Mouse (Mus musculus) heart, embryonic 16.5 days (tissue): ENCODE data around the gene 4930402F06Rik. TPM values are rescaled to one million over a fixed set of nuclear protein-coding genes. Genes with fewer than 3 reads are reported as not detected.
A peak's percentile ranks its signal among the peaks of the same experiment; 100 is the strongest.

Experiments used
- ATAC-seq: fragments of 200-750 bp; cut with Nextera tagmentation; replicated peaks from 2 replicates; pipeline ENCODE4 v1.8.0; 2017; ENCODE audit warnings: moderate number of reproducible peaks; ENCODE audit not compliant: insufficient read depth, low FRiP score; ENCODE audit errors: extremely low read depth
- H3K27ac ChIP-seq: fragments of 300-500 bp; sonication (generic); 2 replicates; pipeline ENCODE4 v1.5.1; 2014; ENCODE audit warnings: mild to moderate bottlenecking, low read length, control low read depth, moderate library complexity
- H3K27me3 ChIP-seq: fragments of 300-500 bp; sonication (generic); 2 replicates; pipeline ENCODE4 v1.6.1; 2014; ENCODE audit warnings: low read length, mixed read lengths; ENCODE audit not compliant: control insufficient read depth, insufficient read depth
- H3K36me3 ChIP-seq: fragments of 300-500 bp; sonication (generic); 2 replicates; pipeline ENCODE4 v1.6.1; 2014; ENCODE audit not compliant: control insufficient read depth, insufficient read depth
- H3K4me1 ChIP-seq: fragments of 300-500 bp; sonication (generic); 2 replicates; pipeline ENCODE4 v1.6.1; 2014; ENCODE audit warnings: low read length, mixed read lengths; ENCODE audit not compliant: control insufficient read depth, insufficient read depth
- H3K4me2 ChIP-seq: fragments of 300-500 bp; sonication (generic); 2 replicates; pipeline ENCODE4 v1.6.1; 2014; ENCODE audit warnings: low read depth, mild to moderate bottlenecking, control low read depth, low read length
- H3K4me3 ChIP-seq: fragments of 300-500 bp; sonication (generic); 2 replicates; pipeline ENCODE4 v1.5.1; 2014; ENCODE audit warnings: mild to moderate bottlenecking, control low read depth, low read length
- H3K9ac ChIP-seq: fragments of 300-500 bp; sonication (generic); 2 replicates; pipeline ENCODE4 v1.6.1; 2014; ENCODE audit warnings: low read length, control low read depth
- H3K9me3 ChIP-seq: fragments of 300-500 bp; sonication (generic); replicated peaks from 2 replicates; pipeline ENCODE4 v1.6.1; 2016; ENCODE audit warnings: low read length; ENCODE audit not compliant: control insufficient read depth
- WGBS: fragments of 180-500 bp; shearing (Covaris S2); extraction: QIAGEN DNeasy Blood & Tissue Kit; methylation state at CpG from one replicate; pipeline ENCODE4 v1.1.7; 2014; 5-methylcytosine and 5-hydroxymethylcytosine counted together
- polyA plus RNA-seq: library from polyadenylated mRNA; unstranded; fragments of >200 nt; fragmentation: Nextera tagmentation; extraction: Ambion mirVana; gene quantifications from 2 replicates; pipeline ENCODE4 v1.2.1, GENCODE M21; 2015

Gene 4930402F06Rik
- polyA plus RNA-seq, 1 experiment from 2014 or later = not detected

- H3K9me3 ChIP-seq = no peaks in the 10 kb centered on the region
- H3K9ac ChIP-seq = no peak overlapping the region
- ATAC-seq = no peak
- no peak overlapping the region for H3K4me3 ChIP-seq
- H3K27ac ChIP-seq = no peak overlapping the region
- WGBS = 67% methylated on average over 6 of the region's 6 CpGs
- no peaks in the 10 kb centered on the region for H3K27me3 ChIP-seq
- H3K4me2 ChIP-seq = no peak overlapping the region
- H3K36me3 ChIP-seq = no peaks in the 10 kb centered on the region
- H3K4me1 ChIP-seq = peaks cover 15% of the 10 kb centered on the region
These were observed 58.3 kb downstream of the 4930402F06Rik start for GRCm38 (mm10) chr2:35338707-35339106.

DNA sequence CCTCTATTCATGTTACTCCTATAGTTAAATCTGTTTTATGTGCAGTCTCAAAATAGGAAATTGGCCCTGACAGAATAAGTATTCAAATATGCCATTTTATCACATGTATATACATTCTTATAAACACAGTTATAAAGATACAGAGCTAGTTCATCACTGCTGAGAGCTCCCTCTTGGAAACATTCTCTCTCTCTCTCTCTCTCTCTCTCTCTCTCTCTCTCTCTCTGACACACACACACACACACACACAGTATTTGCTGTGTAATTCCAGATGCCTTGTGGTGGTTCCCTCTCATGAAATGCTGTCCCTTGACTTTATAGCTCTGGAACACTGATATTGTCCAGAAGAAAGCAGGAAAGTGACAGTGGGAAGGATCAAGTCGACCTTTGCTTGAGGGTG lies 58.9 kb downstream of the 4930402F06Rik start:
- no peak for ATAC-seq
- Histone ChIP-seq H3K36me3 (no peaks in the 10 kb centered on the region), H3K9me3 (no peaks in the 10 kb centered on the region), H3K9ac (no peak overlapping the region), H3K4me1 (peaks cover 15% of the 10 kb centered on the region), H3K27me3 (no peaks in the 10 kb centered on the region), H3K27ac (peak overlapping the region; percentile 53; the same call in 1 of the 2 replicates), H3K4me3 (no peak overlapping the region), H3K4me2 (no peak overlapping the region)
- 74% methylated on average over 1 of the region's 1 CpGs for WGBS

DNA sequence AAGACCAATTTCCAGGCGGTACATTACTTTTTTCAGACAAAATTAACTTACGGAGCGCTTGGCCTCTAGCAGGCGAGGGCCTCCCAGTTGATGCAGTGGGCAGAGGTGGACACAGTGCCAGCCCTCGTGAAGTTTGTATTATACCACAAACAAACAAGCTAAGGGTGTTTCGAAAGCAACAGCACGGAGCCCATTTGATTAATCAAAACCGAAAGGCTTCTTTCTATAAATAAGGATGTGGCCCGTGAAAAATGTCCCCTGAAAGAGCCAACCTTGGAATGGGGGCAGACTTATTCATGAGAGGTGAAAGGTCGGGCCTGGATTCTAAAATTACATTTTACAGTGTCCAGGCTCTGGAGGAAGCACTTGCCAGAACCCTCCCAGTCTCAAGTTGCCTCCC lies 59.6 kb downstream of the 4930402F06Rik start:
- peak overlapping the region; percentile 77 for H3K27ac ChIP-seq
- peaks cover 15% of the 10 kb centered on the region for H3K4me1 ChIP-seq
- no peaks in the 10 kb centered on the region for H3K36me3 ChIP-seq
- peak overlapping the region; percentile 74 for H3K4me3 ChIP-seq
- H3K9ac ChIP-seq = peak overlapping the region; percentile 56
- 56% methylated on average over 10 of the region's 10 CpGs for WGBS
- peak overlapping the region; percentile 78 for H3K4me2 ChIP-seq
- H3K27me3 ChIP-seq = no peaks in the 10 kb centered on the region
- ATAC-seq = no peak
- H3K9me3 ChIP-seq = no peaks in the 10 kb centered on the region

- Histone ChIP-seq H3K4me1 (peaks cover 15% of the 10 kb centered on the region), H3K4me3 (peak within 1 kb of the TSS; percentile 74), H3K9me3 (no peaks in the 10 kb centered on the region), H3K4me2 (peak within 1 kb of the TSS; percentile 78), H3K27me3 (no peaks in the 10 kb centered on the region), H3K9ac (peak within 1 kb of the TSS; percentile 84), H3K36me3 (no peaks in the 10 kb centered on the region), H3K27ac (peak within 1 kb of the TSS; percentile 92)
- WGBS = under 1% methylated on average over 45 of the region's 45 CpGs
- peak; percentile 100 for ATAC-seq
These were observed 60.3 kb downstream of the 4930402F06Rik start, which contains the start of gene Stom for GRCm38 (mm10) chr2:35336388-35337280. Gene Stom, minus strand, starts transcription at chr2:35336976.

GRCm38 (mm10) chr2:35335620-35336019 lies 61.4 kb downstream of the 4930402F06Rik start:
- Histone ChIP-seq H3K9ac (peak overlapping the region; percentile 31; the same call in 1 of the 2 replicates), H3K9me3 (no peaks in the 10 kb centered on the region), H3K27ac (no peak overlapping the region), H3K27me3 (no peaks in the 10 kb centered on the region), H3K4me1 (peaks cover 15% of the 10 kb centered on the region), H3K36me3 (no peaks in the 10 kb centered on the region), H3K4me3 (peak overlapping the region; percentile 74), H3K4me2 (peak overlapping the region; percentile 78)
- 22% methylated on average over 7 of the region's 7 CpGs for WGBS
- no peak for ATAC-seq

DNA sequence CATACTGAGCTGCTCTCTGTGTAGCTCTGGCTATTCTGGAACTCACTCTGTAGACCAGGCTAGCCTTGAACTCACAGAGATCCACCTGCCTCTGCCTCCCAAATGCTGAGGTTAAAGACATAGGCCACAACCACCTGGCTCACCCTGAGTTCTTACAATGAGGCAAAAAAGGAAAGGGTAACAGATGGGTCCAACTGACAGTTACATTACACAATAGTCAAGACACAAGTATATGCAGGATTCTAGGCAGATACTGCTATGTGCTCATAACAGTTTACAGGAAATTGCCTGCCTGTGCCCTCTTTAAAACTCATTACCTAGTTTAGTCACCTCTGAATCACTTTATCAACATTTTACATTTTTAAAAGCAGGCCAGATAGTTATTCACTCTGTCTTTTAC lies 63.3 kb downstream of the 4930402F06Rik start:
- Histone ChIP-seq H3K4me2 (no peak overlapping the region), H3K9ac (no peak overlapping the region), H3K36me3 (no peaks in the 10 kb centered on the region), H3K27ac (no peak overlapping the region), H3K4me1 (peaks cover 15% of the 10 kb centered on the region), H3K4me3 (no peak overlapping the region), H3K27me3 (no peaks in the 10 kb centered on the region), H3K9me3 (no peaks in the 10 kb centered on the region)
- no peak for ATAC-seq

DNA sequence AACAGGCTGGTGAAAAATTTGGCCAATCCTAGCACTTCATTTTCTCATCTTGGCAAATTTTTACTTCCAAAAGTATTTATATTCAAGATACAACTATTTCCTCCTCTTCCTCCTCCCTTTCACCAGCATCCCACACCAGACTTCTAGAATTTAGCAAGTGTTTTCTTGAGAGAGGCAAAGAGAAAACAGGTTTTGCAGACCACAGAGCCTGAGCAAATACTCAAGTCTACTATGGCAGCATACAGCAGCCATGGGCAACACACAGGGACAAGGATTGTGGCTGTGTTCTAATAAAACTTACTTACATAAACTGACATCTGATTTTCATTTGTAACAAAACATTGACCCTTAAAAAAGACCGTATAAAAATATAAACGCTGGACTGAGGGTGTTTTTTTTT lies 65.8 kb downstream of the 4930402F06Rik start:
- WGBS = 50% methylated on average over 2 of the region's 2 CpGs

GRCm38 (mm10) chr2:35329061-35329460 lies 67.9 kb downstream of the 4930402F06Rik start:
- Histone ChIP-seq H3K4me2 (no peak overlapping the region), H3K27ac (no peak overlapping the region), H3K36me3 (no peaks in the 10 kb centered on the region), H3K4me3 (no peak overlapping the region), H3K4me1 (peaks cover 2% of the 10 kb centered on the region; the same call in 1 of the 2 replicates), H3K27me3 (no peaks in the 10 kb centered on the region), H3K9ac (no peak overlapping the region), H3K9me3 (no peaks in the 10 kb centered on the region)
- 82% methylated on average over 2 of the region's 2 CpGs for WGBS
- no peak for ATAC-seq

More for the DNA sequence above, 65.8 kb downstream of the 4930402F06Rik start:
- H3K36me3 ChIP-seq = no peaks in the 10 kb centered on the region
- no peaks in the 10 kb centered on the region for H3K9me3 ChIP-seq
- peaks cover 9% of the 10 kb centered on the region for H3K4me1 ChIP-seq
- no peak overlapping the region for H3K9ac ChIP-seq
- no peak overlapping the region for H3K27ac ChIP-seq
- H3K4me3 ChIP-seq = no peak overlapping the region
- H3K4me2 ChIP-seq = no peak overlapping the region
- H3K27me3 ChIP-seq = no peaks in the 10 kb centered on the region
- no peak for ATAC-seq

GRCm38 (mm10) chr2:35328064-35328792 lies 68.7 kb downstream of the 4930402F06Rik start:
- Histone ChIP-seq H3K27me3 (no peaks in the 10 kb centered on the region), H3K36me3 (no peaks in the 10 kb centered on the region), H3K9ac (no peak overlapping the region), H3K4me3 (no peak overlapping the region), H3K4me1 (peaks cover 10% of the 10 kb centered on the region), H3K9me3 (no peaks in the 10 kb centered on the region), H3K4me2 (no peak overlapping the region), H3K27ac (no peak overlapping the region)
- WGBS = 48% methylated on average over 11 of the region's 11 CpGs
- ATAC-seq = no peak
